Mouse (Mus musculus): Measurements from ENCODE around the gene Ephb1.

DNA sequence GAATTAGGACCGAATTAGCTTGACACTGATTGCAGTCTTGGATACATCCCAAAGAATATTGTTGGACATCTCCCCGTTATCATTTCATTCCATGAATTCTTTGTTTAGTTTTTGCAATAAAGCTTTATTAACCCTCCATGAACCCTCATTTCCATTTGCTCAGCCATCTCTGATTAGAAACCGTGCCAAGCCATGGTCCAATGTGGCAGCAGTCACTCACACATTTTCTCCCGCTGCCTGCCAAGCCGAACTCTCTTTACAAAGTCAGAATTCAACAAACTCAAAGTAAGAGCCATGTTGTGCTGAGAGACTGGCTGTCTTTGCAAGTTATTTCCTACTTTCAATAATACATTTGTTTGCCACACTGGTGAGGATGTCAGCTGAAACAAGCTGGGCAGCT is 84.0 kb downstream of the Ephb1 start:
- TF ChIP-seq POLR2AphosphoS5 (IDR thresholded peaks at IDR 0.05; ENCODE audit: borderline replicate concordance, low read depth, low read length) = no peak
- no peak for TF ChIP-seq GABPA (IDR thresholded peaks at IDR 0.05; ENCODE audit: low read depth, low read length)
- TF ChIP-seq POLR2A (IDR thresholded peaks at IDR 0.05; ENCODE audit: control insufficient read depth in 1 of 2, insufficient read depth in 1 of 2, low read depth in 1 of 2, low read length in 2 of 2, poor library complexity in 1 of 2) = no peak
- TF ChIP-seq TBP (IDR thresholded peaks at IDR 0.05; ENCODE audit: low read depth, low read length) = no peak
- TF ChIP-seq CTCF (IDR thresholded peaks at IDR 0.05 in 2 of 3, conservative IDR thresholded peaks at IDR 0.05 in 1 of 3; ENCODE audit: control insufficient read depth in 1 of 3, insufficient read depth in 1 of 3, low read depth in 2 of 3, low read length in 3 of 3, poor library complexity in 1 of 3, severe bottlenecking in 1 of 3) = no peak
- TF ChIP-seq ZC3H11A (IDR thresholded peaks at IDR 0.05; ENCODE audit: low read depth, low read length) = no peak
- TF ChIP-seq CHD2 (IDR thresholded peaks at IDR 0.05; ENCODE audit: low read length) = no peak
- TF ChIP-seq NELFE (IDR thresholded peaks at IDR 0.05; ENCODE audit: low read depth, low read length) = no peak
- no peak for TF ChIP-seq EP300 (IDR thresholded peaks at IDR 0.05; ENCODE audit: low read depth in 1 of 2, low read length in 2 of 2)
- no peak for TF ChIP-seq MYC (IDR thresholded peaks at IDR 0.05; ENCODE audit: low read depth, low read length)
- no peak for TF ChIP-seq GATA1 (IDR thresholded peaks at IDR 0.05; ENCODE audit: low read depth, low read length)
- TF ChIP-seq HCFC1 (IDR thresholded peaks at IDR 0.05; ENCODE audit: low read depth, low read length) = no peak
- TF ChIP-seq CHD1 (IDR thresholded peaks at IDR 0.05; ENCODE audit: low read depth, low read length) = no peak
- no peak for TF ChIP-seq KAT2A (conservative IDR thresholded peaks at IDR 0.05; ENCODE audit: low read depth, low read length)
